Mouse (Mus musculus): ENCODE data around the gene Immp1l. TPM values are rescaled to one million over a fixed set of nuclear protein-coding genes. Genes with fewer than 3 reads are reported as not detected.

Immp1l gene
- polyA plus RNA-seq (2015; fragmentation: Nextera tagmentation; extraction: Ambion mirVana), result 104 and 105 TPM in 2 replicates

DNA sequence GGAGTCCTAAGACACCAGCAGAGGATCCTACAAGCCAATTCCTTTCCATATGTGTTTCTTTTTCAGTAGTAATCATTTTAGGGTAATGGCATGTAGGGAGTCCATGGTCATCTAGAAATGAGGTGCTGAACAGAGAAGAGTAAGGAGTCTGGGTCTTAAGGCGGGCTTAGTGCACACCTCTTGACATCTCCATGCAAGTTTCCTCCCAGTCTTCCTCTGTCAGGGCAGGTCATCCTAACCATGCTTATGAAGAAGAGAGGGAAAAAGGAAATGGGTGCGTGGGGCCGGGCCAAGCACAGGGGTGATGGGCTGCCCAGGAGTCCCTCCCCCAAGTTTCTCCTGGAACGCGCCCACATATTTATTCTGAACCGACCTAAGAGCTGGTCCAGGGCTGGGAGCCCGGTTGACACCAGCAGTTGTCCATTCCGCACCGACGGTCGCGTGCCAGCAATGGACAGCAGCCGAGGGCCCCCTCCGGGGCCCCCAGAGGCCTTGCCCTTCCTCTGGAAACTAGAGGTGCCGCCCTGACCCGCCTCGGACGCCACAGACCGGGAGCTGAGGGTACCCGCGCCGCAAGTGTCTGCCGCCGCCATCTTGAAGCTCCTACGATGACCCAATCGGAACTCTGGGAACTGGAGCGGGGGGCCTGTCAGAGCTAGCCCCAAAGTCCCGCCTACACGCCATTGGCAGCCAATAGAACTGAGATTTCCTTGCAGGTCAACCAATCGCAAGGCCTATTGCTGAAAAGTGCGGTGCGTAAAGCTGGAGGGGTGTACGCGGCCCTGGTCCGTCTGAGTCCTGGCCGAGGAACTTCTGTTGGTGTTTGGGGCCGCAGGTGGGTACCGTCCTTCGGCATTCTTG, at the start of gene Immp1l, which contains the start of gene Elp4:
Immp1l (plus strand) TSS at position 743 of the 861 bp plus-strand sequence.
Elp4 (minus strand) TSS at position 669 of the 861 bp plus-strand sequence.
- Histone ChIP-seq H3K27ac (replicated peaks) (peak within 1 kb of the TSS; percentile 75), H3K4me2 (peak within 1 kb of the TSS; percentile 79), H3K27me3 (no peaks in the 10 kb centered on the region), H3K4me3 (peak within 1 kb of the TSS; percentile 93), H3K4me1 (replicated peaks) (peaks cover 17% of the 10 kb centered on the region; the same call in 1 of the 2 replicates), H3K9ac (peak within 1 kb of the TSS; percentile 90), H3K36me3 (no peaks in the 10 kb centered on the region), H3K9me3 (no peaks in the 10 kb centered on the region)
- ATAC-seq (ENCODE audit: low FRiP score, low read depth), result peak; percentile 100
- under 1% methylated on average over 39 of the region's 39 CpGs for WGBS

- peak; percentile 73; the same call in 1 of the 2 replicates for ATAC-seq (ENCODE audit: low FRiP score, low read depth)
- 43% methylated on average over 2 of the region's 2 CpGs for WGBS
- 0 out of 2 replicates have a peak overlapping the region, but pooled peaks have one; percentile 26 for H3K27ac ChIP-seq (replicated peaks)
Observed at GRCm38 (mm10) chr2:105854740-105855139, 49.7 kb upstream of the Immp1l start.

GRCm38 (mm10) chr2:105873403-105873802, 31.0 kb upstream of the Immp1l start:
- Histone ChIP-seq H3K4me1 (replicated peaks) (no peaks in the 10 kb centered on the region), H3K36me3 (peaks cover 8% of the 10 kb centered on the region), H3K9ac (no peak overlapping the region), H3K27ac (replicated peaks) (no peak overlapping the region), H3K9me3 (0 out of 2 replicates have a peak, but pooled peaks cover 4% of the 10 kb centered on the region), H3K4me3 (no peak overlapping the region), H3K4me2 (no peak overlapping the region), H3K27me3 (no peaks in the 10 kb centered on the region)
- 85% methylated on average over 1 of the region's 1 CpGs for WGBS
- ATAC-seq (ENCODE audit: low FRiP score, low read depth), result no peak

More at GRCm38 (mm10) chr2:105854740-105855139, 49.7 kb upstream of the Immp1l start:
- Histone ChIP-seq H3K4me1 (replicated peaks) (no peaks in the 10 kb centered on the region), H3K9ac (no peak overlapping the region), H3K36me3 (no peaks in the 10 kb centered on the region), H3K4me3 (no peak overlapping the region), H3K9me3 (no peaks in the 10 kb centered on the region), H3K27me3 (no peaks in the 10 kb centered on the region), H3K4me2 (no peak overlapping the region)

DNA sequence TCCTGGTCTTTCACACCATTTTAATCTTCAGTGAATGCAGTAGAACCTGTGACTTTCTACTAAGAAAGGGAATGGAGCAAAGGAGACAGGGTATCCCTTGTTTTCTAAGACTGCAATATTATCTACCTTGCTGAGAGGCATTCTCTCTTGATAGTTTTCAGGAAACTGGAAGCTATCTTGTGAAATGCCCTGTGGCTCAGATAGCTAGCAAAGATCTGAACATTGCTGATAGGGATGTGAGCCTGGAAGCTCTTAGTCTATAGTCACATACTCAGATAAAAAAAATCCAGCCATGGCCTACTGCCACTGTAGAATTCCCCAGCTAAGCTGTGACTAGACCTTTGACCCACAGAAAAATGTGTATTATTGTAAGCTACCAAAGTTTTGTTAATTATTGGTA, 13.6 kb upstream of the Immp1l start:
- H3K27ac ChIP-seq (replicated peaks), result no peak overlapping the region
- H3K4me1 ChIP-seq (replicated peaks), result no peaks in the 10 kb centered on the region
- H3K4me3 ChIP-seq, result no peak overlapping the region
- 0 out of 2 replicates have a peak, but pooled peaks cover 7% of the 10 kb centered on the region for H3K9me3 ChIP-seq
- no peak for ATAC-seq (ENCODE audit: low FRiP score, low read depth)
- H3K9ac ChIP-seq, result no peak overlapping the region
- H3K36me3 ChIP-seq, result peaks cover 39% of the 10 kb centered on the region
- H3K4me2 ChIP-seq, result no peak overlapping the region
- no peaks in the 10 kb centered on the region for H3K27me3 ChIP-seq

- Histone ChIP-seq H3K4me2 (peak overlapping the region; percentile 69), H3K4me3 (peak overlapping the region; percentile 93), H3K9ac (peak overlapping the region; percentile 56), H3K27me3 (no peaks in the 10 kb centered on the region), H3K27ac (replicated peaks) (peak overlapping the region; percentile 47), H3K9me3 (no peaks in the 10 kb centered on the region), H3K4me1 (replicated peaks) (peaks cover 17% of the 10 kb centered on the region; the same call in 1 of the 2 replicates), H3K36me3 (no peaks in the 10 kb centered on the region)
- WGBS, result under 1% methylated on average over 12 of the region's 12 CpGs
- peak; percentile 59 for ATAC-seq (ENCODE audit: low FRiP score, low read depth)
Observed at GRCm38 (mm10) chr2:105904757-105905146, 314 bp downstream of the Immp1l start.

DNA sequence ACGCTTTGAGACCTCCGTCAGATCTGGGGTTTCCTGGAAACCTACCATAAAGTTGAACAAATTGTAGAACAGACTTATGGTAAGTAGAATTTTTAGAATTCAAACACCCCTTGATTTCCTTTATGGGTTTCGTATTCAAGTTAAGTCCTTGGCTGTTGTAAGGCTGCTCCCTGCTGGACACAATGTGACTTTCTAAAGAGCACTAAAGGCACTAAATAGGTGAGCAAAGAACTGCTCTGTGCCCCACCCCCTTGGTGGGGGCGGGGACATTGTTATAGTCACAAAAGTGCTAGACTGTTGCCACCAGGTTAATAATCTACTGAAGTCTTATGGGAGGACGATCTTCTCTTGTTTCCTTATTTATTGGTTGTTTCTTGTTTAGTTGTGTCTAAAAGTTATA, 3.9 kb downstream of the Immp1l start:
- H3K4me1 ChIP-seq (replicated peaks), result peaks cover 16% of the 10 kb centered on the region; the same call in 1 of the 2 replicates
- no peaks in the 10 kb centered on the region for H3K9me3 ChIP-seq
- ATAC-seq (ENCODE audit: low FRiP score, low read depth), result no peak
- no peak overlapping the region for H3K4me2 ChIP-seq
- no peak overlapping the region for H3K27ac ChIP-seq (replicated peaks)
- WGBS, result 81% methylated on average over 5 of the region's 5 CpGs
- H3K36me3 ChIP-seq, result 0 out of 2 replicates have a peak, but pooled peaks cover 4% of the 10 kb centered on the region
- no peaks in the 10 kb centered on the region for H3K27me3 ChIP-seq
- no peak overlapping the region for H3K4me3 ChIP-seq
- no peak overlapping the region for H3K9ac ChIP-seq

- Histone ChIP-seq H3K9me3 (no peaks in the 10 kb centered on the region), H3K4me1 (replicated peaks) (peaks cover 3% of the 10 kb centered on the region; the same call in 1 of the 2 replicates), H3K9ac (no peak overlapping the region), H3K27ac (replicated peaks) (no peak overlapping the region), H3K36me3 (0 out of 2 replicates have a peak, but pooled peaks cover 4% of the 10 kb centered on the region), H3K4me3 (no peak overlapping the region), H3K4me2 (no peak overlapping the region), H3K27me3 (no peaks in the 10 kb centered on the region)
- 88% methylated on average over 3 of the region's 3 CpGs for WGBS
- ATAC-seq (ENCODE audit: low FRiP score, low read depth), result no peak
Observed at GRCm38 (mm10) chr2:105910611-105911010, 6.2 kb downstream of the Immp1l start.

DNA sequence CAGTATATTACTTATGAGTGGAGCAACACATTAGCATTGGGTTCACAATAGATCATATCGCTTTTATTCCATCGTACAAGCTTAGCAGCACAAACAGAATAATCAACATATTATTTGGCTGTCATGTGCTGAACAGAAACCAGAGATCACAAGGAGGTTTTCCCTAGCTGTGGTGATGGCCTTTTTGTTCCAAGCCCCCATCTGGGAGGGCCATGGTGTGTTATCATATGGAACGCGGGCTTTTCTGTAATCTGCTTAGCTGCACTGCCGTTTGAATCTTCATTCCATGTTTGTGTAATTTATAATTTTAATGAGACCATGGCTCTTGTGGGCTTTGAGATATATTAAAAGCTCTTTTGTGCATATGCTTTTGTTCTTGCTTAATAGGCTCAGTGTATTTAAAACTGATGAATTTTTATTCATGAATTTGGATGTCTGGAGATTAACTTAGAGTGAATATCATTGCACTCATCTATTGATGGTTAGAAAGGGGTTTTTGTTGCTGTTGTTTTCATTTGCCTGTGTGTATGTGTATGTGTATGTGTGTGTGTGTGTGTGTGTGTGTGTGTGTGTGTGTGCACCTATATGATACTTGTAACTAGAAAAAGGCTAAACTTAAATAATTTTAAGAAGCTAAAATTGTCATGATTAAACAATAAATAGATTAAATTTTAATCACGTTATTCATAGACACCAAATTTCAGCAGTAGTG, 9.4 kb downstream of the Immp1l start:
- 0 out of 2 replicates have a peak, but pooled peaks have one; percentile 30 for ATAC-seq (ENCODE audit: low FRiP score, low read depth)
- H3K36me3 ChIP-seq, result 0 out of 2 replicates have a peak, but pooled peaks cover 4% of the 10 kb centered on the region
- no peak overlapping the region for H3K4me3 ChIP-seq
- H3K9ac ChIP-seq, result no peak overlapping the region
- WGBS, result 41% methylated on average over 6 of the region's 6 CpGs
- H3K9me3 ChIP-seq, result no peaks in the 10 kb centered on the region
- no peaks in the 10 kb centered on the region for H3K27me3 ChIP-seq
- H3K4me1 ChIP-seq (replicated peaks), result no peaks in the 10 kb centered on the region
- 0 out of 2 replicates have a peak overlapping the region, but pooled peaks have one; percentile 8 for H3K4me2 ChIP-seq
- H3K27ac ChIP-seq (replicated peaks), result no peak overlapping the region; the same call in 1 of the 2 replicates

DNA sequence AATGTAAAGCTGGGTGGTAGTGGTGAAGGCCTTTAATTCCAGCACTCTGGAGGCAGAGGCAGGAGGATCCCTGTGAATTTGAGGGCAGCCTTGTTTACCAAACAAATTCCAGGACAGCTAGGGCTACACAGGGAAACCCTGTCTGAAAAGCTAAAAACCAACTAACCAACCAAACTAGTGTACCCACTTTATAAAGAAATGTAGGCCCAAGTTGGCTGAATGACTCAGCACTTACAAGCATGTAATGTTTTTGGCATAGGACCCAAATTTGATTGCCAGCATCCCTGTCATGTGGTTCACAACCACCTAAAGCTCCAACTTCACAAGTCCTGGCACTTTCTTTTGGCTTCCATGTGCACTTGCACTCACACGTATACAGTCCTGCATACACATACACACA, 12.2 kb downstream of the Immp1l start:
- H3K9me3 ChIP-seq, result no peaks in the 10 kb centered on the region
- WGBS, result 84% methylated on average over 1 of the region's 1 CpGs
- H3K4me3 ChIP-seq, result no peak overlapping the region
- ATAC-seq (ENCODE audit: low FRiP score, low read depth), result no peak
- no peaks in the 10 kb centered on the region for H3K4me1 ChIP-seq (replicated peaks)
- H3K36me3 ChIP-seq, result no peaks in the 10 kb centered on the region
- H3K27me3 ChIP-seq, result no peaks in the 10 kb centered on the region
- H3K4me2 ChIP-seq, result no peak overlapping the region
- H3K27ac ChIP-seq (replicated peaks), result no peak overlapping the region
- H3K9ac ChIP-seq, result no peak overlapping the region

DNA sequence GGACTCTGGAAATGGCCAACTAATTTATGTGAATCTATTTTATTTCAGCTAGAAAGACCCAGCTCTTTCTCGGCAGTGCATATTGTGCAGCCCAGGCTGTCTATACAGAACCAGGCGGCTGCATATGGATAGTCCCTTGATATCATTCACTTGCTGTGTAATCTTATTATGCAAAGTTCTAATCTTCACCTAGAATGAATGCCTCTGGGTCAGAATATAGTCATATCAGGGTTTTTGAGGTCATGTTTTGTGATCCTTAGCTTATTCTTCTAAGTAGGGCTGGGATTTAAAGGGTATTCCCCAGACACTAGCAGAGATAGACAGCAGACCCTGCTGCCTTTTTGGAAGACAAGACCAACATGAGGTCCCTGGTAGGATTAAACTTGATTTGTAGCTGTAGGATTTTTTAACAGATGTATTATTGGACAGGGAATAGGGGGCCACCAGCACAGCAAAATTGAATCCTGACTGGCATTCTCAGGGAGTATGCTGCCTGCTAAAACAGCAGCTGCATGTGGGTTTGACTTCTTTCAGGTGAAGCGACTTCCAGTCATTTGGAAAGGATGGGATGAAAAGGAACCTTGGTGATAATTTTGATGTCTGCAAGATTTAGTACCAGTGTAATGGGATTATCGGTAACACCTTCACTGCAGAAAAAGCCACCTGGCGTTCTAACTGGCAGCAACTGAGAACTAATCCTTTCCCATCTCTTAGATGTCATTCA, 13.3 kb downstream of the Immp1l start:
- WGBS, result 70% methylated on average over 5 of the region's 5 CpGs
- H3K9me3 ChIP-seq, result no peaks in the 10 kb centered on the region
- no peak overlapping the region for H3K27ac ChIP-seq (replicated peaks)
- no peak overlapping the region for H3K4me2 ChIP-seq
- H3K9ac ChIP-seq, result no peak overlapping the region
- no peaks in the 10 kb centered on the region for H3K36me3 ChIP-seq
- ATAC-seq (ENCODE audit: low FRiP score, low read depth), result peak; percentile 48; the same call in 1 of the 2 replicates
- H3K4me3 ChIP-seq, result no peak overlapping the region
- H3K4me1 ChIP-seq (replicated peaks), result no peaks in the 10 kb centered on the region
- no peaks in the 10 kb centered on the region for H3K27me3 ChIP-seq

GRCm38 (mm10) chr2:105950131-105950530, 45.7 kb downstream of the Immp1l start:
- no peak for ATAC-seq (ENCODE audit: low FRiP score, low read depth)
- Histone ChIP-seq H3K4me1 (replicated peaks) (no peaks in the 10 kb centered on the region), H3K27me3 (no peaks in the 10 kb centered on the region), H3K9me3 (no peaks in the 10 kb centered on the region), H3K4me2 (no peak overlapping the region), H3K4me3 (no peak overlapping the region), H3K9ac (no peak overlapping the region), H3K27ac (replicated peaks) (no peak overlapping the region), H3K36me3 (no peaks in the 10 kb centered on the region)
- WGBS, result 94% methylated on average over 2 of the region's 2 CpGs

Measured in hindbrain, embryonic 15.5 days (tissue).